Mouse (Mus musculus): ENCODE data around the gene Ddx4. TPM values are rescaled to one million over a fixed set of nuclear protein-coding genes. Genes with fewer than 3 reads are reported as not detected.
A peak's percentile ranks its signal among the peaks of the same experiment; 100 is the strongest.

Ddx4 gene
- total and polyA plus RNA-seq, 2 experiments from 2014 or later = 0.75 to 0.95 TPM

DNA sequence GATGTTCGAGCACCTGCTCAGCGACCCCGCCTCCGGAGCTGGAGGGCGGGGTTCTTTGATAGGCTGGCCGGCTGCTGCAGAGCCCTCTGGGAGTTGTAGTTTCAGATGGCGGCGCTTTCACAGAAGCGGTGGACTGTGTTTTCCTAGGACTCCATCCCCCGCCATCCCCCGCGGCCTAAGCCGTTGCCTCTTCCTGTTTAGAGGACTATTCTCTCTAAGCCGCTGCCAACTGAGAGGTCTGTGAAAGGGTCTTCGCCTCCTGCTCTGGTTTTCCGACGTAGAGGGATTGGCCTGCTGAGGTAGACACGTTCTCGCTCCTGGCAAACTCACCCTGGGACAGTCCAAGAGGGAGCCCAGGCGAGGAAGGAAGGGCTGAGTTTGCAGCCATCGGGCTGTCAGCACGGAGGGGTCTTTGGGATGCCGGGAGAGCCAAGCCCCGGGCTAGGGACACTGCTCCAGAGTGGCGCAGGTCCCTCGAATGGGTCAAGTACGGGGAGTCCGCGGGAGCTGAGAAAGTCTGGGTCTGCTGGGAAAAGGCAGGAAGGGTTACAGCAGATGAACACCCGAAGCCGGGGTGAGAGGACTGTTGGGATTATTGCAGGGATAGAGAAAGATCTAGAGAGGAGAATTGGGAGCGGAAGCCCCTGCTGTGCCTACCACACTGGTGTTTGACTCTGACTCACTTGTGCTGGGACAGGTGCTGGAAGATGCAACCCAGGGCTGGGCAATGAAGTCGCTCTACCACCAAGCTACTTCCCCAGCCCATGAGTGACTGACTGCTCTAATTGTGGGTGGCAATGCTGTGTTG is 8.5 kb upstream of the Ddx4 start, which contains the start of gene Slc38a9:
Gene Slc38a9, plus strand, starts transcription at position 178 of the 808 bp plus-strand sequence.
- H3K4me2 ChIP-seq (ENCODE audit: low read depth) = peak within 1 kb of the TSS; percentile 67
- H3K4me3 ChIP-seq (ENCODE audit: low read depth, low read length) = peak within 1 kb of the TSS; percentile 86
- no peaks in the 10 kb centered on the region for H3K36me3 ChIP-seq (ENCODE audit: insufficient read depth)
- peak; percentile 95 for DNase-seq
- ATAC-seq = peak; percentile 99
- H3K4me1 ChIP-seq (ENCODE audit: insufficient read depth) = peaks cover 5% of the 10 kb centered on the region
- WGBS = 2% methylated on average over 33 of the region's 33 CpGs
- peak within 1 kb of the TSS; percentile 81 for H3K9ac ChIP-seq
- TF ChIP-seq CTCF (IDR thresholded peaks at IDR 0.05; ENCODE audit: low read depth) = no peak
- no peaks in the 10 kb centered on the region for H3K27me3 ChIP-seq (ENCODE audit: insufficient read depth, low read length)
- H3K9me3 ChIP-seq (ENCODE audit: low read length) = no peaks in the 10 kb centered on the region
- peak within 1 kb of the TSS; percentile 90 for H3K27ac ChIP-seq (ENCODE audit: low read depth, low read length)

DNA sequence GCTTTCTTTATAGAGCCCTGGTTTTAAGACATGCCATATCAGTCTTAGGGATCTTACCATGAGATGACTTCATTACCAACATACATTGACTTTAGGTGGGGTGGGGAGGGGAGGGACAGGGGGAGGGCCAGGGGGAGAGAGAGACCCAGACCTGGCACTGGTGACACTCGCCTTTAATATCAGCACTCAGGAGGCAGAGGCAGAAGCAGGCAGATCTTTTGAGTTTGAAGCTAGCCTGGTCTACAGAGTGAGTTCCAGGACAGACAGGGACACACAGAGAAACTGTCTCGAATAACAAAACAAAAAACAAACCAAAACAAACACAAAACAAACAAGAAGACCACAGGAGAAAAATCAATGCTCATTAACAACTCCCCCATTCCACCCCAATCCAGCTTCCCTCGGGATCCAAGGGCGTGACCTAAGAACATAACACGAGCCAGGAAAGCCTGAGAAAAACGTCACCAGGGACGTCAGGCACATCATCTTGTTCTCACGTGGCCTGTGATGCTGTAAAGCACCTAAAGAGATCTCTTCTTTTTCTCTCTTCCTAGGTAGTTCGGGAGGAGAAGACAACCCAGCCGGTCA is 7.8 kb upstream of the Ddx4 start:
- H3K9me3 ChIP-seq (ENCODE audit: low read length) = no peaks in the 10 kb centered on the region
- peak overlapping the region; percentile 86 for H3K4me3 ChIP-seq (ENCODE audit: low read depth, low read length)
- 3% methylated on average over 10 of the region's 10 CpGs for WGBS
- no peak for TF ChIP-seq CTCF (IDR thresholded peaks at IDR 0.05; ENCODE audit: low read depth)
- H3K4me1 ChIP-seq (ENCODE audit: insufficient read depth) = peaks cover 5% of the 10 kb centered on the region
- peak overlapping the region; percentile 67 for H3K4me2 ChIP-seq (ENCODE audit: low read depth)
- H3K27ac ChIP-seq (ENCODE audit: low read depth, low read length) = no peak overlapping the region
- H3K9ac ChIP-seq = peak overlapping the region; percentile 81
- H3K36me3 ChIP-seq (ENCODE audit: insufficient read depth) = no peaks in the 10 kb centered on the region
- DNase-seq = no peak
- 0 out of 2 replicates have a peak, but pooled peaks have one; percentile 0 for ATAC-seq
- no peaks in the 10 kb centered on the region for H3K27me3 ChIP-seq (ENCODE audit: insufficient read depth, low read length)

DNA sequence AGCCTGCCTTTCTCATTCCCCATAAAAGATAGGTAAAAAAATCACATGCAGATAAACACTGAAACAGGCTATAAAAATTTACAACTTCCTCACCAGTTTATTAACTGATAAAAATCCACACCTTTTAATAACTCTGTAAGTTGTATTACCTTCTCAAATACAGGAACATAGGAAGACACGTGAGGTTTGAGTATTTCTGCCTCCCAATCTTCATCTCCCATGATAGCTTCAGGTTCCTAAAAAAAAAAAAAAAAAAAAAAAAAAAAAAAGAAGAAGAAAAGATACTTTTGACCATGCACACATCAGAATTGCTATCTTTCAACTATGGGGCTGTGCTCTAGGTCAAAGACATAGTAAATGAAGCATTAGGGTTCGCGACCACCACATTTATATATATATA is 1.1 kb downstream of the Ddx4 start:
- Histone ChIP-seq H3K27ac (ENCODE audit: low read depth, low read length) (no peak overlapping the region), H3K4me1 (ENCODE audit: insufficient read depth) (no peaks in the 10 kb centered on the region), H3K27me3 (ENCODE audit: insufficient read depth, low read length) (no peaks in the 10 kb centered on the region), H3K4me2 (ENCODE audit: low read depth) (no peak overlapping the region), H3K36me3 (ENCODE audit: insufficient read depth) (no peaks in the 10 kb centered on the region), H3K9me3 (ENCODE audit: low read length) (0 out of 2 replicates have a peak, but pooled peaks cover 10% of the 10 kb centered on the region), H3K4me3 (ENCODE audit: low read depth, low read length) (no peak overlapping the region), H3K9ac (no peak overlapping the region)
- no peak for TF ChIP-seq CTCF (IDR thresholded peaks at IDR 0.05; ENCODE audit: low read depth)
- ATAC-seq = no peak
- no peak for DNase-seq
- WGBS = 88% methylated on average over 3 of the region's 3 CpGs

DNA sequence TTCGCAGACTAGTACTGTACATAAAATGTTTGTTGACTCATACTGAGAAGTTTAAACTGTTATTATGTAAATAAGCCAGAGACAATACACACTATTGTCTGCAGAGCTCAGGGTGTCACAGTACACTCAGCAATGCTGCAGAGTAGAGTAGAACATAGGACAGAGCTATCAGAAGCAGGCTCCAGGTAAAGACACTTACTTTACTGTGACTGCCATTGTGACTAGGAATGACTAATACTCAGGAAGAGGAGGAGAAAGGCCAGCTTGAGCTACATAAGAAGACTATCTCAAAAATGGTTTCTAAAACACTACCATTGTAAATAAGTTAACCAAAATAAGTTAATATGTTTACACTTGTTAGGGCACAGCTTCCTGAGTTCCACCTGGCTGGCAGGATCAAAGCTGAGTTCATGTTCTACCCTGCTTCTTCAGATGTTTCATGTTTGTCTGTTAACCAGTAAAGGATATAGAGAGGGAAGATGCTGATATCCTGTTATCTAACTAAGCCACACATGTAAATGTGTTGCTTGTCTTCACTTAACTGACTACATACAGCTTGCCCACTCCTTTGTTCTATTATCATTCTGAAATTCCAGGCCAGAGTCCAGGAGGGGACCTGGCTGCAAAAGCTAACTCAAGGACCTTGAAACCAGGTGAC is 6.6 kb downstream of the Ddx4 start:
- H3K4me1 ChIP-seq (ENCODE audit: insufficient read depth) = no peaks in the 10 kb centered on the region
- no peak for TF ChIP-seq CTCF (IDR thresholded peaks at IDR 0.05; ENCODE audit: low read depth)
- 74% methylated on average over 1 of the region's 1 CpGs for WGBS
- no peaks in the 10 kb centered on the region for H3K9me3 ChIP-seq (ENCODE audit: low read length)
- no peak overlapping the region for H3K4me3 ChIP-seq (ENCODE audit: low read depth, low read length)
- DNase-seq (no peak), ATAC-seq (no peak)
- no peaks in the 10 kb centered on the region for H3K36me3 ChIP-seq (ENCODE audit: insufficient read depth)
- H3K4me2 ChIP-seq (ENCODE audit: low read depth) = no peak overlapping the region
- no peak overlapping the region for H3K9ac ChIP-seq
- no peaks in the 10 kb centered on the region for H3K27me3 ChIP-seq (ENCODE audit: insufficient read depth, low read length)
- H3K27ac ChIP-seq (ENCODE audit: low read depth, low read length) = no peak overlapping the region

DNA sequence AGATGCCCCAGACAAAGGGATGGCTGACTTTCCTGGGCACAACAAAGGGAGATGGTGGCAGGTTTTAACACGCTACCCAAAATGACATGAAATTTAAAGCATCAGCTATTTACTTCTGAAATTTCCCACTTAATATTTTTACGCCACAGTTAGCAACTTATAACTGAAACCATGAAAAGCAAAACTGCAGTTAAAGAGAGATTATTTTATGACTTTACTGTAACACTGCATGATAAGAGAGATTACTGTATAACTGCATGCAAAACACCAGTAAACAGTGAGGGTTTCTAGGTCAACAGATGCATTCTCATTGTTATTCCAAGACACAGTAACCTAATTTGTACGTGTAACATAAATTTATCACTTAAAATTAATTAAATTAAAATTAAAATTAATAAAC is 7.3 kb downstream of the Ddx4 start:
- H3K4me3 ChIP-seq (ENCODE audit: low read depth, low read length) = no peak overlapping the region
- H3K4me2 ChIP-seq (ENCODE audit: low read depth) = no peak overlapping the region
- no peaks in the 10 kb centered on the region for H3K4me1 ChIP-seq (ENCODE audit: insufficient read depth)
- H3K27ac ChIP-seq (ENCODE audit: low read depth, low read length) = no peak overlapping the region
- H3K27me3 ChIP-seq (ENCODE audit: insufficient read depth, low read length) = no peaks in the 10 kb centered on the region
- no peaks in the 10 kb centered on the region for H3K36me3 ChIP-seq (ENCODE audit: insufficient read depth)
- H3K9me3 ChIP-seq (ENCODE audit: low read length) = no peaks in the 10 kb centered on the region
- no peak overlapping the region for H3K9ac ChIP-seq
- 93% methylated on average over 3 of the region's 3 CpGs for WGBS
- ATAC-seq = no peak
- no peak for DNase-seq
- no peak for TF ChIP-seq CTCF (IDR thresholded peaks at IDR 0.05; ENCODE audit: low read depth)

DNA sequence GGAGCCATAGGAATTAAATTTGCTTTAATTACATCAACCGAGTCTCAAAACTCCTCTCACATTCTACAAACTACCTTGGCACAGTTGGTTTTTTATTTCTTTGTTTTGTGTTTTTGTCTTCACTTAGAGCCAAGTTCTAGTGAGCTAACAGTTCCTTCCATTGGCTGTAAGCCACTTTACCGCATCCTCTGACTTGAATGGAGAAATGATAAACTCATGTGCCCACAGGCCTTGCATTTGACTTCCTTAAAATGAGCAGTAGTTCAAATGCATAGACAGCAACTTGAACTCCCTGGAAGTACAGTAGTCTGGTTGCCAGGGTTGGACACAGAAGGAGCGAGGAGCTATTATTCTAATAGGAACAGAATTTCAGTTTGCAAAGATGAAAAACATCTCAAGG is 9.4 kb downstream of the Ddx4 start:
- WGBS = 83% methylated on average over 3 of the region's 3 CpGs
- no peak overlapping the region for H3K4me3 ChIP-seq (ENCODE audit: low read depth, low read length)
- no peaks in the 10 kb centered on the region for H3K27me3 ChIP-seq (ENCODE audit: insufficient read depth, low read length)
- no peaks in the 10 kb centered on the region for H3K9me3 ChIP-seq (ENCODE audit: low read length)
- H3K4me2 ChIP-seq (ENCODE audit: low read depth) = no peak overlapping the region
- ATAC-seq = no peak
- H3K27ac ChIP-seq (ENCODE audit: low read depth, low read length) = no peak overlapping the region
- no peaks in the 10 kb centered on the region for H3K4me1 ChIP-seq (ENCODE audit: insufficient read depth)
- no peaks in the 10 kb centered on the region for H3K36me3 ChIP-seq (ENCODE audit: insufficient read depth)
- no peak for TF ChIP-seq CTCF (IDR thresholded peaks at IDR 0.05; ENCODE audit: low read depth)
- no peak overlapping the region for H3K9ac ChIP-seq
- no peak for DNase-seq

DNA sequence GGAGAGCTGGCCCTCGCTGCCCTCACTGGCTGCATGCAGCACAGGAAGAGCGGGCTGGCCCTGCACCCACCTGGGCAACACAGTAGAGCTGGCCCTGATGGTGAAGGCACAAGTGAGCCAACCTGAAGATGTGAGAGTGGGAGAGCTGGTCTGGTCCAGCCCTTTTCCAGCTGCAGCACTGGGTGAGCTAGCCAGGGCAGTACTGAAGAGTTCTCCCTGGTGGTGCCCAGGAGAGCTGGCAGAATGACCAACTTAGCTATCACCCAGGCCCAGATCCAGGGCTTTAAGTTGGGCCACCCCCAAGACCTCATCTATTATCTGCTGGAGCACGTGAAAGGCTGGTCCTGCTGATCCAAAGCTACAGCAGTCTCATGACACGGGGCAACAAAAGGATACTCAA is 13.2 kb downstream of the Ddx4 start:
- no peaks in the 10 kb centered on the region for H3K4me1 ChIP-seq (ENCODE audit: insufficient read depth)
- WGBS = 61% methylated on average over 4 of the region's 4 CpGs
- no peak for TF ChIP-seq CTCF (IDR thresholded peaks at IDR 0.05; ENCODE audit: low read depth)
- H3K4me2 ChIP-seq (ENCODE audit: low read depth) = no peak overlapping the region
- no peak overlapping the region for H3K27ac ChIP-seq (ENCODE audit: low read depth, low read length)
- H3K4me3 ChIP-seq (ENCODE audit: low read depth, low read length) = no peak overlapping the region
- ATAC-seq = no peak
- no peak for DNase-seq
- no peaks in the 10 kb centered on the region for H3K27me3 ChIP-seq (ENCODE audit: insufficient read depth, low read length)
- no peak overlapping the region for H3K9ac ChIP-seq
- no peaks in the 10 kb centered on the region for H3K9me3 ChIP-seq (ENCODE audit: low read length)
- H3K36me3 ChIP-seq (ENCODE audit: insufficient read depth) = no peaks in the 10 kb centered on the region

Measured in forebrain, postnatal 0 days (tissue).